Mouse (Mus musculus): ENCODE results near the gene Slc6a21.

Slc6a21 gene

DNA sequence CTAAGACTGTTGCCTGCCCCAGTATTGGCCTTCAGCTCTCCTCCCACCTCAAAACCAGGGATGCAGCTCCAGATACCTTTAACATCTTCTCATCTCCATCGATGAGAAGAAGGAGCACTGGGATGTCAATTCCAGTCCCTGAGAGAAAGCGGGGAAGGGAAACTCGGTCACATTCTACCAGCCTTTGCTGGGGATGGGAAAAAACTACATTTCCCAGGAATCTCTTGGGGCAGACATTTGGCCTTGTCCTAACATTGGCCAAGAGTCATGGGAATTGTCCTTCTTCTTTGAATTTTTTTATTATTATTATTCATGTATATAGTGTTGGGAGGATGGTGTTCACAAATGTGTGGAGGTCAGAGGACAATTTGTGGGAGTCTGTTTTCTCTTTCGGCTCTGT lies 44.9 kb downstream of the Slc6a21 start:
- DNase-seq, result no peak

DNA sequence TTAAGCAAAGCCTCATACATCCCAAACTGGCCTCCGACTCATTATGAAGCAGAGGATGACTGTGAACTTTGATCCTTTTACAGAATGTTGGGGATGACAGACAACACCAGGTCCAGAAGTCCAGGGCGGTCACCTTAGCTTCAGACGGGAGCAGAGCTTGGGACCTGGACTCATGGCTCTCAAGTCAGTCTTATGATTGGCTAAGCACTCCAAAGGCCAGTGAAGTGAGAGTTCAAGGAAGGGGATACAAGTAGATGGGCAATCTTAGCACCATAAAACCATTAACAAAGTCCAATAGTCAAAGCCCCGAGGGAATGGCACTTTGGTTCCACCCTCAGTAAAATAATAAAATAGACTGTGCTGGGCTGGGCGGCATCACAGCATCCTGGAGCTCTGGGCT lies 45.8 kb downstream of the Slc6a21 start:
- no peak for DNase-seq

- DNase-seq, result no peak
Measured at GRCm38 (mm10) chr7:45325800-45326199, 48.5 kb downstream of the Slc6a21 start.

DNA sequence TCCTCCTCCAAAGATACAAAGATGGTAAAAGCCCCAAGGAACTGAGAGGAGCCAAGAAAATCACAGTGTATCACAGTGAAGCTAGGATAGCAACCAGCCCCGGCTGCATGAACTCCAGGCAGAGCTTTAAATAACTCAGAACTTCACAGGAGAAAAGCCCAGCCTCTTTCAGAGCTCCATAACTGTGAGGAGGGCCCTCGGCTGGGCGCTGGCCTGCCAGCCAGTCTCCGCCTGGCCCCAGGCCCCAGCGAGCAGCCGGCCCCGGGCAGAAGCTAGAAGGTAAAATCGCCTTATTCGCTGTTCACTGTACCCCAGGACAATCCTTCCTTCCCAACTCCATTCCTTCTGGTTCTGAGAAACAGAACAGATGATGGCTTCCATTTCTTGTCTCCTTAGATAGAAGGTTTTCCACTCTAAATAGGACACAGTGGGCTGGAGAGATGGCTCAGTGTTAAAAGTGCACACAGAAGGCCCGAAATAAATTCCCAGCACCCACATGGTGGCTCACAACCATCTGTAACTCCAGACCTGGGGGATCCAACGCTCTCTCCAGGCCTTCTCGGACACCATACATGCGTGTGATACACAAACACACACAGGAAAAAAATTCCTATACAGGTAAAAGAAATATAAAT lies 51.6 kb downstream of the Slc6a21 start:
- no peak for DNase-seq

DNA sequence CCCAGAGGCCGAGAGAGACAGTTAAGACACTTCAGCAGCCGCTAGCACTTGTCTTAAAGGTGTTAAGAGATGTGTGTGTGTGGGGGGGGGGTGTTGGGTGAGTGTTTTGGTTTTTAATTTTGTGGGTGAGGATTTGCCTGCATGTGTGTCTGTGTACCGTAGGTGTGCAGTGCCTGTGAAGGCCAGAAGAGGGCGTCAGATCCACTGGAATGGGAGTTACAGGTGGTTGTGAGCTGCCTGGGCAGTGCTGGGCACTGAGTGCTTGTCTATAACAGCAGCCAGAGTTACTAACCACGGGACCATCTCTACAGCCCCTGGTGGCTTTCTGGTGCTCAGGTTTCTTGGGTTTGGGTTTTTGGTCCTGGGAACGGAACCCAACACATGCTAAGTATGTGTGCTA lies 54.2 kb downstream of the Slc6a21 start:
- no peak for DNase-seq

DNA sequence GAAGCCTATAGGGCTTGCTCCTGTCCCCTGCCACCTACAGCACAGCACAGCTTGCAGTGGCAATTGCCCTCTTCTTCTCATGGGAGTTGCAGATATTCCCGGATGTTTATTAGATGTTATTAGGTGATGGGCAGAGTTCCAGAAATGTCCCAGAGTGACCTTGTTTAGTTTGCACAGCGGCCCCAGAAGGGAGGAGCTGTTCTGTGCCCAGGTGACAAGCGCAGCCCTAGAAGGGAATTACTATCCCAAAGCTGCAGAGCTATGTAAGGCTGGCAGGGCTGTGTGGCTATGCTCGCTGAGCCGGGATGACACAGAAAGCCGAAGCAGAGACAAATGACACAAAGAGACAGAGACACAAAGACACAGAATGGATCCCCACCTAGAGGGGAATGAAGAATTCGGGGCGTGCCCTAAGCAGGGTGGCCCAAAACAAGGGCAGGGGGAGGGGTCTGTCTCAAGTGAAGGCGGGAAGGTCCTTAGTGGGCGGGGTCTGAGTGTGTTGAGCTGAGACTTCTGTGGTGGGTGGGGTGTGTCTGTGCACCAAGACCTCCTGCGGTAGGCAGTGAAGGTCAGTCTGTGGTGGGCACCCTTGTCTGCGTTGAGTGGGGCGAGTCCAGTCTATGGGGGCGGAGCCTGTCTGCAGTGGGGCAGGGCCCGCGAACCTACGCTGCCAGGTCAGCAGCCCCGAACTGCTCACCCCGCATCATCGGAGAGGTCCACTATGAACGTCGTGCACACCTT lies 55.5 kb downstream of the Slc6a21 start:
- DNase-seq, result peak; percentile 75

DNA sequence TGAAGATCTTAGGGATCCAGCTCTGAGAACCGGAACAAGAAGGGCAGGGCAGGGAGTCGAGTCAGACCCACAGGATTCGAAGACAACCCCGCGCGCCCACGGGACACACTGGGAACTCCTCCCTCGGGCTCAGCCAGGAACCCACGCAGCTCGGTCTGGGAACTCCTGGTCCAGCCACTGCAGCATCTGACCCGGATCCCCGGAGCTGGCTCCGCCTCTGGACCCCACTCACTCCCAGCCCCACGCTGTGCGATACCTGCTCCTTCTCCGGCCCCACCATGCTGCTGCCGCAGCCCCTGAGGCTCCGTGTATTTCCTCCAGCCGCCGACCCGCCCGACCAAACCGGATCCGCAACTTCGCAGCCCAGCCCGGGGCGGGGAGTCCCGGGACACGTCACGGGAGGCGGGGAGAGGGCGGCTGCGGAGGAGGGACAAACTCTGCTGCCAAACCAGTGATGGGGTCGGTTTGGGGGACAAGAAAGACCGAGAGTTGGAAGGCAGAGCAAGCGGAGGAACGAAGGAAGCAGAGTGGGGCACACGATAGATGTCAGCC lies 56.2 kb downstream of the Slc6a21 start, which contains the start of gene Trpm4:
Gene Trpm4, minus strand, starts transcription at position 350 of the 552 bp plus-strand sequence.
- peak; percentile 90 for DNase-seq

DNA sequence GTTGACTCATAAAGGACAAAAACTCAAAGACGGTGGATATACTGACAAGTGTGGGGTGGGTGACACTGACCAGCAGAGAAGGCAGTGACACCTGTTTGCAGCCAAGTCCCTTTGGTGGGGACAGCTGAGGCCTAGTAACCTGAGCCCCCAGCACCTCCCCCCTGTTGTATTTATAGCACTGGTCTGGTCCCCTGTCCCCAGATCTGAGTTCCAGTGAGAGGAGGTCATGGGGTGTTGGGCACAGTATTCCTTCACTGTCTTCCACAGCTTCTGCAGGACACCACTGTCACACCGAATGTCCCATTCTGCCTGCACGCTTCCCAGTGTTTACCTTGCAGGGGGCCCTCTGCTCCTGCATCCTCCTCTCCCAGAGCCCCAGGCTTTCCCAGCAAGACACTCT lies 57.3 kb downstream of the Slc6a21 start:
- DNase-seq, result no peak

GRCm38 (mm10) chr7:45335056-45335455 lies 57.7 kb downstream of the Slc6a21 start, which contains the start of gene Hrc:
TSS of gene Hrc (plus strand) at chr7:45335290.
- DNase-seq, result no peak

GRCm38 (mm10) chr7:45336319-45336718 lies 59.0 kb downstream of the Slc6a21 start:
- no peak for DNase-seq

- DNase-seq, result no peak
Measured at GRCm38 (mm10) chr7:45337469-45337868, 60.2 kb downstream of the Slc6a21 start.

- peak; percentile 69 for DNase-seq
Measured at GRCm38 (mm10) chr7:45338161-45338911, 61.0 kb downstream of the Slc6a21 start.
